Mouse (Mus musculus): ENCODE data around the gene Abca17.

DNA sequence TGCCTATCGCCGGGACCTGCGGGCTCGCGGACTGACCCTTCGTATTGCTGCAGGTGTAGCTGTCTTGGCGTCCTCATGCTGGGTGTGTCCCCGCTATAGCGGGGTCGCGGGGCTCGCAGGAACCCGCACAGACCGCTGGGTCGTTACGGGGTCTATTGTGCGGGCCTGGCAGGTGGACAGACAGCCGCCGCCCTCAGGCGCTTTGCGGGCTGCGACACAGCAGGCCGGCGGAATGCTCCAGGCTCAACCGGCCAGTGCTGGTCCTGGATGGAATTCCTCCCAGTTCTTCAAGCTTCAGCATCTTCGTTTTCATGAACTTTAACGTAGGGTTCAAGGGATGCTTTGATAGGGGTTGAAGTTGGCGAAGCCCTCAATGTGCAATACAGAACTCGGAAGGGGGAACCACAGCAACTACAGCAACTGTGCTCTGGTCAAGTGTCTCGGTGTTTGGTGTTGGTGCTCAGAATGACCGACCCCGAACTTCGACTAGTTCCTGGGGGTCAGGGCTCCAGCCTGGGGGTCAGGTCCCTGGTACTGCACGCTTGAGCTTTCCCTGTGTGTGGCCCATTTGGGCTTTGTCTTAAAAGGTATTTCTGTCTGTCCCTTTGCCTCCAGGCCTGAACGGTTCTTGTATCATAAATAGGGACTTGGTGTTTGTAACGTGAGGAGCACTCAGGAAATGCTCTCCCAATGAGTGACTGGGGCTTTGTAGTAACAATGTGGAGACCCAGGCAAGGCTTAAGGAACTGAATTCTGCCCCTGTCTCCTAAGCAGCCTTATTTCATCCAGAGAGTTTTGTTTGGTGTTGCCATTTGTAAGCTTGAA lies 1.7 kb upstream of the Abca17 start:
- TF ChIP-seq CTCF (IDR thresholded peaks at IDR 0.05; ENCODE audit: low read depth), result no peak
- no peak for TF ChIP-seq EP300 (IDR thresholded peaks at IDR 0.05; ENCODE audit: low read depth)

Data from liver, embryonic 14.5 days (tissue).